Mouse (Mus musculus) heart, postnatal 36 days (tissue): ENCODE data around the gene Ints14. TPM values are rescaled to one million over a fixed set of nuclear protein-coding genes. Genes with fewer than 3 reads are reported as not detected.

Experiments
- microRNA-seq, 2 experiments: library from miRNA; unstranded; fragments of <30 nt; microRNA quantifications; one replicate each; pipeline ENCODE4 v1.2.0; 2021; ENCODE audit warnings: borderline number of aligned reads in 2 of 2
- total RNA-seq, 2 experiments: library from RNA; stranded (reverse); gene quantifications; 2 replicates each; pipeline ENCODE4 v1.2.3; 2021

Gene Ints14
- total RNA-seq, 2 experiments from 2014 or later, result 15.9 to 16.0 TPM

Small RNA genes within 50 kb of the gene (microRNA-seq; reads per million reads assigned to microRNA genes)
- 0 reads per million in 2 experiments for gene Gm25640

Other genes starting within 250 kb of the Ints14 start
- 100 to 1,000 TPM; 181 to 194 TPM for gene Rab11a, start 223.1 kb upstream of the Ints14 start, total RNA-seq
- 1 to 10 TPM; 7.7 to 8.4 TPM for gene Dennd4a, start 149.6 kb upstream of the Ints14 start, total RNA-seq
- under 1 TPM; 0.14 to 0.22 TPM for gene Slc24a1, start 9.3 kb upstream of the Ints14 start, total RNA-seq
- 10 to 100 TPM; 17.3 to 18.6 TPM for gene Hacd3, start 60.8 kb downstream of the Ints14 start, total RNA-seq
- gene Dpp8, start 71.5 kb downstream of the Ints14 start, total RNA-seq, result 10 to 100 TPM; 58.1 to 64.9 TPM
- gene Igdcc4, start 140.6 kb downstream of the Ints14 start, total RNA-seq, result 10 to 100 TPM in 1 of 2 experiments, 1 to 10 TPM in 1; 9.8 to 10.7 TPM
- under 1 TPM in 1 of 2 experiments, not detected in 1; 0.08 TPM for gene Igdcc3, start 180.3 kb downstream of the Ints14 start, total RNA-seq
- 1 to 10 TPM; 3.8 to 4.1 TPM for gene Parp16, start 234.4 kb downstream of the Ints14 start, total RNA-seq